Mouse (Mus musculus) left cerebral cortex, postnatal 10 days (tissue): Measurements from ENCODE around the gene Cacna1g. TPM values are rescaled to one million over a fixed set of nuclear protein-coding genes. Genes with fewer than 3 reads are reported as not detected.

ENCODE experiments used
- DNase-seq, 2 experiments: peaks; one replicate each; pipeline ENCODE4 v3.0.0; 2021 to 2022; ENCODE audit warnings: low spot score in 2 of 2, mixed read lengths in 1 of 2; ENCODE audit errors: extremely low spot score in 1 of 2
- intact Hi-C: fragments of 180-260 bp; cut with DNase I; formaldehyde crosslinking; loops from one replicate; pipeline ENCODE4 v1.15.1; 2025
- total RNA-seq, 2 experiments: library from RNA; stranded (reverse); gene quantifications; 2 replicates each; pipeline ENCODE4 v1.2.3; 2021

The Cacna1g gene
- total RNA-seq, 2 experiments from 2014 or later, result 143 to 151 TPM

DNA sequence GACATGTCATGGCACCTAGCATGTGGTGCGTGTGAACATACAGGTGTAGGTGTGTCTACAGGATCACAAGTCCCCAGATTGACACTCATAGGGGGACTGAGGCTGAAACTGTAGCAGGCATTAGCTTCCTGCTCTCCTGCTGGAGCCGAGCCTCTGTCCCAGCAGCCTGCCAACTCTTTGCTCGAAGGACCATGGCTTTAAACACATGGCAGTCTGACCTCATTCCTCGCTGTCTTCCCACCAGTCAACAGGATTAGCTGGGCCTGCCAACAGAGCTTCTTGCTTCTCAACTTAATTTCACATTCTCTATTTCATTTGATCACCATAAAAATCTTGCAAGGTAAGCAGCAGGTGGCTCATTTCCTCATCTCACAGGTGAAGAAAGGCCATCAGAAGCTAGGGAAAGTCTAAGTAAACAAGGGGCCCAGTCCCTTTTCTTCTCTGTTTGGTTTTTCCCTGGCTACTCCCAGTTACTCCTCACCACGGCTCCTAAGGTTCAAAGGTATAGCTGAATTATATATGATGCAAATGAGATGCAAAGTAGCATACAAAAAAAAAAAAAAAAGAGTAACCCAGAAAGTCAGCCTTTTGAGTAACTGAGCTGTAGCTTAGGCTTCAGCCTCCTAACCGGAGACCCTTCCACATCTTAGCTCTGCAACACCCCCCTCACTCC lies 84.1 kb downstream of the Cacna1g start:
- DNase-seq, result no peak
- intact Hi-C loops, result no loop called here

- DNase-seq, result no peak
- intact Hi-C loops, result no loop called here
These were observed 85.0 kb downstream of the Cacna1g start for GRCm38 (mm10) chr11:94389021-94389420.

GRCm38 (mm10) chr11:94387756-94388155 lies 86.2 kb downstream of the Cacna1g start:
- intact Hi-C loops, result no loop called here

GRCm38 (mm10) chr11:94385977-94386771 lies 87.8 kb downstream of the Cacna1g start:
- intact Hi-C loops, result no loop called here
- peak in 1 of 2 experiments; percentile 70 for DNase-seq

More at GRCm38 (mm10) chr11:94387756-94388155, 86.2 kb downstream of the Cacna1g start:
- no peak for DNase-seq

DNA sequence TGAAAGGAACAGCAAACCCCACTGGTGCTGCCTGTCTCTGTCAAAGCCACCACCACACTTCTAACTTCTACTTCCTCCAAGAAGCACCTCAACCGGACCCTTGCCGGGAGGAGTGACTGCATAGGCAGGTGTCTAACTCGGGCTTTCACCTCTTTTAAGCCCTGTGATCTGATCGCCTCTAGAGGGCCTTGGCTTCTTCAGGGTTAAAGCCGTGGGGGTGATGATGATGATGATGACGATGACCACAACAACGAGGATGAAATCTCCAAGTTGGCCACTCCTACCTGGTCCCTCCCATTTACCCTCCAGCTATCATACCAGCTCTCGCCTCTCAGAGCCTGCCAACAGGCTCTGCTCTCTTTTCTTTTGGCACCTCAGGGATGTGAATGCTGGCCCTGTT lies 94.3 kb downstream of the Cacna1g start:
- DNase-seq, result no peak
- intact Hi-C loops, result no loop called here

DNA sequence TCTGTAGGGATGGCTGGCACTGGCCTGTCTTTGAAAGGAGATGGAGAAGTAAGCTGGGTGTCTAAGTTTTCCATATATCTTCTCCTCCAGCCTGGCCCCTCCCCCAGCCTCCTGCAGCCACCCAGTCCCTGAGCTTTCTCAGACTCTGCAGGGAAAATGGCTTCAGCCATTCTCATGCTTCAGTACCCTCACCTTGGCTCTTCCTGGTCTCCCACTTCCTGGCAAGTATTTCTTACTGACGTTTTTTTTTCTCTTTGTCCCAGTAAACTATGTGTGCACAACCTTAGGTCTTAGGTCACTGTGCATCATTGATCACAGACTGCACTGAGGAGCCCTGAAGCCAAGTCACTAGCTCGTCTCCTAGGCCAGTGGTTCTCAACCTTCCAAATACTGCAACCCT lies 94.9 kb downstream of the Cacna1g start:
- intact Hi-C loops, result no loop called here
- no peak for DNase-seq

- intact Hi-C loops, result no loop called here
- DNase-seq, result no peak
These were observed 99.6 kb downstream of the Cacna1g start for GRCm38 (mm10) chr11:94374276-94374948.

DNA sequence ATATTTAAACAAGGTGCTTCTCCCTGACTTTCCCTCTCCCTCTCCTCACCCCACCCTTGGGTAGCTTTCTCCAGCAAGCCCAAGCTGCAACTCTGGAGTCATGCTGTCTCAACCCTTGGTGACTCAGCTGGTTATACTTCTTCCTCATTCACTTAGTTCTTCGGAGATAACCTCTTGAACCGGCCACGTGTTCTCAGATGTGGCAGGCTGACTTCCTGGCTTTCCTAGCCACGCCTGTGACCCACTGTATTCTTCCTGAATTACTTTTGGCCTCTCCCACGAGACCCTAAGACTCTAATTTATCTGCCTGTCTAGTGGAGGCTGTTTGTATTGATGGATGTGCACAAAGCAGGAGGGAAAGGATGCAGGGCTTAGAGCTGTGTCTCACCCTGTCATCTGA lies 103.2 kb downstream of the Cacna1g start:
- intact Hi-C loops, result no loop called here
- DNase-seq, result no peak

- intact Hi-C loops, result no loop called here
- no peak for DNase-seq
These were observed 104.0 kb downstream of the Cacna1g start for GRCm38 (mm10) chr11:94369981-94370380.

GRCm38 (mm10) chr11:94365340-94365739 lies 108.7 kb downstream of the Cacna1g start:
- intact Hi-C loops, result no loop called here
- no peak for DNase-seq

DNA sequence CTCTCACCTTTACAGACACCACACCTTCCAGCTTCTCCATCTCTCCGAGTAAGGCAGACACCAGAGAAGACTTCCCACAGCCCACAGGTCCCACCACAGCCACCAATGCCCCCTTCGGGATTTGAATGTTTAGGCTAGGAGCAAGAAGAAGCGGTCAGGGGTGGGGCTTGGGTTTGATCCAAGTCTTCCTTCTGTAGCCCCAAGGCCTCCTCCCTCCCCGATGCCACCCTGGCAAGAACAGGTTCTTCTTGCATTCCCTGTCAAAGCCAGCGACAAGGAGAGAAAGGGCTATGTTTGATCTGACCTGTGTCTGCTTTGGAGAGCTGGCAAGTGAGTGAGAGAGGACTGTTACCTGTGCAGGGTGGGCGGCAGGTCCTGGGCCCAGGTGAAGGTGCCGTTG lies 110.3 kb downstream of the Cacna1g start:
- intact Hi-C loops, result no loop called here
- DNase-seq, result no peak

- DNase-seq, result no peak
- intact Hi-C loops, result no loop called here
These were observed 111.9 kb downstream of the Cacna1g start for GRCm38 (mm10) chr11:94362101-94362500.

- intact Hi-C loops, result no loop called here
- no peak for DNase-seq
These were observed 112.7 kb downstream of the Cacna1g start for GRCm38 (mm10) chr11:94361166-94361870.

- intact Hi-C loops, result no loop called here
- DNase-seq, result no peak
These were observed 114.8 kb downstream of the Cacna1g start for GRCm38 (mm10) chr11:94359168-94359567.

Other genes starting within 250 kb of the Cacna1g start
- 1 to 10 TPM; 1.0 to 1.3 TPM for gene Wfikkn2, start 228.2 kb downstream of the Cacna1g start, total RNA-seq
- not detected for gene Gm21885, start 192.3 kb downstream of the Cacna1g start, total RNA-seq
- gene Luc7l3, start 152.2 kb downstream of the Cacna1g start, total RNA-seq, result 100 to 1,000 TPM; 125 to 131 TPM
- 10 to 100 TPM; 73.3 to 75.7 TPM for gene Ankrd40, start 146.2 kb downstream of the Cacna1g start, total RNA-seq
- gene Abcc3, start 81.2 kb downstream of the Cacna1g start, total RNA-seq, result 1 to 10 TPM; 1.6 to 2.1 TPM
- 1 to 10 TPM in 1 of 2 experiments, under 1 TPM in 1; 0.92 to 1.5 TPM for gene Spata20, start 12.0 kb upstream of the Cacna1g start, total RNA-seq
- 1 to 10 TPM; 1.6 to 1.8 TPM for gene Epn3, start 25.8 kb upstream of the Cacna1g start, total RNA-seq
- 1 to 10 TPM; 1.4 to 1.6 TPM for gene Mycbpap, start 47.5 kb upstream of the Cacna1g start, total RNA-seq
- gene Rsad1, start 75.1 kb upstream of the Cacna1g start, total RNA-seq, result 10 to 100 TPM; 15.9 to 18.7 TPM
- under 1 TPM; 0.26 to 0.49 TPM for gene Chad, start 90.8 kb upstream of the Cacna1g start, total RNA-seq
- gene Acsf2, start 127.7 kb upstream of the Cacna1g start, total RNA-seq, result 10 to 100 TPM; 13.8 to 16.3 TPM
- gene Lrrc59, start 155.6 kb upstream of the Cacna1g start, total RNA-seq, result 10 to 100 TPM; 91.5 to 94.8 TPM
- gene Mrpl27, start 179.6 kb upstream of the Cacna1g start, total RNA-seq, result 10 to 100 TPM; 59.6 to 60.8 TPM
- gene Eme1, start 179.8 kb upstream of the Cacna1g start, total RNA-seq, result under 1 TPM; 0.28 to 0.86 TPM
- gene Xylt2, start 203.3 kb upstream of the Cacna1g start, total RNA-seq, result 10 to 100 TPM; 21.8 to 25.7 TPM
- not detected for gene Gm11541, start 230.3 kb upstream of the Cacna1g start, total RNA-seq